Mouse (Mus musculus) induced T-regulatory cell, adult 2 months (primary cell): Measurements from ENCODE around the gene Atf3.

ENCODE experiments used
- DNase-seq: peaks from one replicate; pipeline ENCODE4 v3.0.0-alpha.2; 2012; ENCODE audit warnings: low read depth

Gene Atf3

GRCm38 (mm10) chr1:191189671-191190372 is 28.0 kb downstream of the Atf3 start:
- no peak for DNase-seq

- peak; percentile 75 for DNase-seq
Observed at GRCm38 (mm10) chr1:191186386-191186770, 31.5 kb downstream of the Atf3 start.

GRCm38 (mm10) chr1:191185761-191186385 is 32.0 kb downstream of the Atf3 start:
- peak; percentile 66 for DNase-seq

GRCm38 (mm10) chr1:191184841-191185251 is 33.0 kb downstream of the Atf3 start:
- DNase-seq, result peak; percentile 69

GRCm38 (mm10) chr1:191184066-191184815 is 33.6 kb downstream of the Atf3 start:
- DNase-seq, result peak; percentile 58

- peak; percentile 87 for DNase-seq
Observed at GRCm38 (mm10) chr1:191183163-191184065, 34.4 kb downstream of the Atf3 start.

GRCm38 (mm10) chr1:191182431-191183162 is 35.2 kb downstream of the Atf3 start:
- DNase-seq, result peak; percentile 68

GRCm38 (mm10) chr1:191181469-191182259 is 36.2 kb downstream of the Atf3 start:
- DNase-seq, result peak; percentile 33

GRCm38 (mm10) chr1:191180397-191180796 is 37.4 kb downstream of the Atf3 start:
- DNase-seq, result peak; percentile 36

GRCm38 (mm10) chr1:191179846-191180245 is 38.0 kb downstream of the Atf3 start:
- no peak for DNase-seq

- no peak for DNase-seq
Observed at GRCm38 (mm10) chr1:191178511-191179188, 39.2 kb downstream of the Atf3 start.

- no peak for DNase-seq
Observed at GRCm38 (mm10) chr1:191176887-191177286, 41.0 kb downstream of the Atf3 start.

- peak; percentile 30 for DNase-seq
Observed at GRCm38 (mm10) chr1:191172487-191172886, 45.4 kb downstream of the Atf3 start.

- no peak for DNase-seq
Observed at GRCm38 (mm10) chr1:191170444-191170843, 47.4 kb downstream of the Atf3 start.

- DNase-seq, result no peak
Observed at GRCm38 (mm10) chr1:191166189-191166588, 51.6 kb downstream of the Atf3 start.

- no peak for DNase-seq
Observed at GRCm38 (mm10) chr1:191164717-191165116, 53.1 kb downstream of the Atf3 start, which contains the start of gene Fam71a. Fam71a (minus strand) TSS chr1:191164817.

GRCm38 (mm10) chr1:191154314-191154713 is 63.5 kb downstream of the Atf3 start:
- DNase-seq, result no peak

GRCm38 (mm10) chr1:191153052-191153451 is 64.8 kb downstream of the Atf3 start:
- DNase-seq, result peak; percentile 73

- no peak for DNase-seq
Observed at GRCm38 (mm10) chr1:191150924-191151605, 66.8 kb downstream of the Atf3 start.
